Mouse (Mus musculus): ENCODE data around the gene Acp4. TPM values are rescaled to one million over a fixed set of nuclear protein-coding genes. Genes with fewer than 3 reads are reported as not detected.

Acp4 gene
- total RNA-seq, 2 experiments from 2014 or later, result not detected

Other genes starting within 250 kb of the Acp4 start
- gene Klk1b26, start 245.2 kb downstream of the Acp4 start, total RNA-seq (2021), result not detected
- not detected for gene Klk1b27, start 205.1 kb downstream of the Acp4 start, total RNA-seq (2021)
- gene Klk1b21, start 155.1 kb downstream of the Acp4 start, total RNA-seq (2021), result not detected
- gene Klk1b22, start 144.7 kb downstream of the Acp4 start, total RNA-seq (2021), result not detected
- gene Klk1b16, start 120.6 kb downstream of the Acp4 start, total RNA-seq (2021), result not detected
- not detected for gene Klk1b24, start 69.1 kb downstream of the Acp4 start, total RNA-seq (2021)
- not detected for gene Klk1b3, start 59.2 kb downstream of the Acp4 start, total RNA-seq (2021)
- gene Klk1b4, start 49.9 kb downstream of the Acp4 start, total RNA-seq (2021), result not detected
- not detected for gene Klk1b5, start 41.4 kb downstream of the Acp4 start, total RNA-seq (2021)
- gene Klk1, start 32.0 kb downstream of the Acp4 start, total RNA-seq (2021), result not detected
- gene Gm36864, start 21.2 kb downstream of the Acp4 start, total RNA-seq (2021), result not detected
- gene 1700028J19Rik, start 10.7 kb downstream of the Acp4 start, total RNA-seq (2021), result under 1 TPM; 0.61 to 0.79 TPM
- 10 to 100 TPM; 72.0 to 72.7 TPM for gene 2410002F23Rik, start 10.7 kb downstream of the Acp4 start, total RNA-seq (2021)
- not detected for gene Gm15517, start 4.1 kb upstream of the Acp4 start, total RNA-seq (2021)
- gene Clec11a, start 49.5 kb upstream of the Acp4 start, total RNA-seq (2021), result under 1 TPM; 0.71 to 0.92 TPM
- gene Shank1, start 52.9 kb upstream of the Acp4 start, total RNA-seq (2021), result 1 to 10 TPM; 3.5 to 4.6 TPM
- gene Syt3, start 126.7 kb upstream of the Acp4 start, total RNA-seq (2021), result 1 to 10 TPM in 1 of 2 experiments, under 1 TPM in 1; 0.88 to 1.4 TPM
- gene 1700008O03Rik, start 128.4 kb upstream of the Acp4 start, total RNA-seq (2021), result not detected
- 10 to 100 TPM; 50.2 to 51.9 TPM for gene Lrrc4b, start 171.6 kb upstream of the Acp4 start, total RNA-seq (2021)
- gene Aspdh, start 208.0 kb upstream of the Acp4 start, total RNA-seq (2021), result 1 to 10 TPM; 2.2 TPM
- gene Josd2, start 210.6 kb upstream of the Acp4 start, total RNA-seq (2021), result 10 to 100 TPM; 71.8 to 81.4 TPM
- gene Emc10, start 239.2 kb upstream of the Acp4 start, total RNA-seq (2021), result 10 to 100 TPM; 91.4 to 93.4 TPM
- gene Fam71e1, start 239.2 kb upstream of the Acp4 start, total RNA-seq (2021), result 1 to 10 TPM; 6.3 to 6.7 TPM

Measured in heart, postnatal 4 days (tissue).